8 mouse cellular contexts compared by ENCODE assay signal in the genomic region with DNA sequence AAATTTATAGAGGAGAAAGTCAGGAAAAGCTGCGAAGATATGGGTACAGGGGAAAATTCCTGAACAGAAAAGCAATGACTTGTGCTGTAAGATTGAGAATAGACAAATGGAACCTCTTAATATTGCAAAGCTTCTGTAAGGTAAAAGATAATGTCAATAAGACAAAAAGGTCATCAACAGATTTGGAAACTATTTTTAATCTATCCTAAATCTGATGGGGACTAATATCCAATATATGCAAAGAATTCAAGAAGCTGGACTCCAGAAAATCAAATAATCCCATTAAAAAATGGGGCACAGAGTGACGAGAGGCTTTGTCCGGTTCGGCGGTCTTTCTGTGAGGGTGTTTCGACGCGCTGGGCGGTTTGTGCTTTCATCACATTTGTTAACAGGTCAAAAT. TPM values are rescaled to one million over a fixed set of nuclear protein-coding genes. Genes with fewer than 3 reads are reported as not detected.
DNase-seq lines count a peak whose midpoint lies in the region; ATAC-seq and TF ChIP-seq lines count a peak whose summit lies in the region.
"Not testable (repeated sequence)": the region's sequence is repeated elsewhere in the genome, so short reads cannot be mapped to it uniquely, and the experiment has no call there.
"Had no signal": no experiment of that assay in that cellular context is flagged by ENCODE, and none has a peak within 500 bp of the region (broad histone marks: within the 10 kb centered on the region; RNA-seq: fewer than 3 reads in every experiment).

A gene (plus strand): TSS at position 301 of the 400 bp plus-strand sequence.

- H3K27me3 ChIP-seq in embryonic facial prominence, embryonic 10.5 days (replicated peaks; ENCODE audit: low read depth, poor library complexity, severe bottlenecking); forebrain, embryonic 14.5 days (replicated peaks; ENCODE audit: control insufficient read depth, insufficient read depth, low read length); hindbrain, embryonic 10.5 days (ENCODE audit: insufficient read depth, poor library complexity, severe bottlenecking); kidney, embryonic 14.5 days (ENCODE audit: control insufficient read depth, insufficient read depth, low read length); lung, postnatal 0 days (replicated peaks; ENCODE audit: insufficient read depth, low read length); neural tube, embryonic 12.5 days (replicated peaks): not testable (repeated sequence)

- TF ChIP-seq EP300 in lung, postnatal 0 days (IDR thresholded peaks at IDR 0.05): not testable (repeated sequence)

- H3K36me3 ChIP-seq in embryonic facial prominence, embryonic 10.5 days (replicated peaks); forebrain, embryonic 14.5 days (ENCODE audit: control insufficient read depth, insufficient read depth, low read length); hindbrain, embryonic 10.5 days; kidney, embryonic 14.5 days (ENCODE audit: control insufficient read depth, insufficient read depth, low read length); lung, postnatal 0 days (ENCODE audit: insufficient read depth, low read length); neural tube, embryonic 12.5 days: not testable (repeated sequence)

- H3K4me3 ChIP-seq in embryonic facial prominence, embryonic 10.5 days; forebrain, embryonic 14.5 days (ENCODE audit: low read depth, low read length); hindbrain, embryonic 10.5 days; kidney, embryonic 14.5 days (ENCODE audit: low read length); lung, postnatal 0 days (ENCODE audit: low read depth, low read length); neural tube, embryonic 12.5 days: not testable (repeated sequence)

- not testable (repeated sequence) for DNase-seq in embryonic facial prominence, embryonic 10.5 days (ENCODE audit: low spot score); forebrain, embryonic 14.5 days (ENCODE audit: low spot score); hindbrain, embryonic 10.5 days (ENCODE audit: low spot score); left cerebral cortex, postnatal 25 days (ENCODE audit: low spot score in 2 of 2); lung, postnatal 0 days (ENCODE audit: low spot score)

- not testable (repeated sequence) for H3K4me1 ChIP-seq in embryonic facial prominence, embryonic 10.5 days; forebrain, embryonic 14.5 days (ENCODE audit: control insufficient read depth, insufficient read depth, low read length); hindbrain, embryonic 10.5 days (replicated peaks); kidney, embryonic 14.5 days (ENCODE audit: control insufficient read depth, insufficient read depth, low read length); lung, postnatal 0 days (ENCODE audit: insufficient read depth, low read depth, low read length); neural tube, embryonic 12.5 days

- WGBS in embryonic facial prominence, embryonic 10.5 days: 95% methylated on average over 9 of the region's 9 CpGs
- WGBS in forebrain, embryonic 14.5 days: 96% methylated on average over 9 of the region's 9 CpGs
- WGBS in hindbrain, embryonic 10.5 days: 95% methylated on average over 9 of the region's 9 CpGs
- 92% methylated on average over 9 of the region's 9 CpGs for WGBS in kidney, embryonic 14.5 days
- 97% methylated on average over 9 of the region's 9 CpGs for WGBS in lung, postnatal 0 days
- 96% methylated on average over 9 of the region's 9 CpGs for WGBS in neural tube, embryonic 12.5 days

- not testable (repeated sequence) for H3K27ac ChIP-seq in embryonic facial prominence, embryonic 10.5 days (replicated peaks); forebrain, embryonic 14.5 days (ENCODE audit: low read depth, low read length); hindbrain, embryonic 10.5 days; kidney, embryonic 14.5 days (ENCODE audit: low read depth, low read length); lung, postnatal 0 days (ENCODE audit: low read length); neural tube, embryonic 12.5 days

- intact Hi-C loops in left cerebral cortex, postnatal 25 days (cut with DNase I): not testable (repeated sequence)

- TF ChIP-seq CTCF in lung, postnatal 0 days (IDR thresholded peaks at IDR 0.05): not testable (repeated sequence)

- H3K9me3 ChIP-seq in embryonic facial prominence, embryonic 10.5 days; forebrain, embryonic 14.5 days (replicated peaks; ENCODE audit: control insufficient read depth, low read length); hindbrain, embryonic 10.5 days; kidney, embryonic 14.5 days (ENCODE audit: control insufficient read depth, low read length); lung, postnatal 0 days (ENCODE audit: low read length); neural tube, embryonic 12.5 days: not testable (repeated sequence)

- not testable (repeated sequence) for H3K4me2 ChIP-seq in forebrain, embryonic 14.5 days (ENCODE audit: low read length); kidney, embryonic 14.5 days (replicated peaks; ENCODE audit: low read depth, low read length); lung, postnatal 0 days (replicated peaks; ENCODE audit: low read depth, low read length); neural tube, embryonic 12.5 days (replicated peaks)

- H3K9ac ChIP-seq in forebrain, embryonic 14.5 days (ENCODE audit: low read length); kidney, embryonic 14.5 days (ENCODE audit: low read depth, low read length); lung, postnatal 0 days (replicated peaks; ENCODE audit: low read depth); neural tube, embryonic 12.5 days: not testable (repeated sequence)

- ATAC-seq in forebrain, embryonic 14.5 days; kidney, embryonic 14.5 days (ENCODE audit: low FRiP score, low TSS enrichment); lung, postnatal 0 days; neural tube, embryonic 12.5 days (ENCODE audit: low FRiP score, low read depth): not testable (repeated sequence)

RNA-seq across cellular contexts. Expression of the gene that starts here (rescaled TPM):
- polyA plus RNA-seq in embryonic facial prominence, embryonic 10.5 days (2016; fragmentation: Nextera tagmentation; extraction: Ambion mirVana): 15.2 and 17.8 TPM in 2 replicates
- 15.5 and 33.8 TPM in 2 replicates for polyA plus RNA-seq in forebrain, embryonic 14.5 days (2014; fragmentation: Nextera tagmentation; extraction: Ambion mirVana)
- polyA plus RNA-seq in hindbrain, embryonic 10.5 days (2016; fragmentation: Nextera tagmentation; extraction: Ambion mirVana): 15.2 and 26.4 TPM in 2 replicates
- 12.8 and 26.3 TPM in 2 replicates for polyA plus RNA-seq in kidney, embryonic 14.5 days (2014; fragmentation: Nextera tagmentation; extraction: Ambion mirVana)
- 10 to 100 TPM; 14.9 to 16.1 TPM for total RNA-seq in left cerebral cortex, postnatal 25 days (2021)
- polyA plus RNA-seq in lung, postnatal 0 days (2015; fragmentation: Nextera tagmentation; extraction: Ambion mirVana): 11.0 and 14.7 TPM in 2 replicates
- polyA plus RNA-seq in neural tube, embryonic 12.5 days (2016; fragmentation: Nextera tagmentation; extraction: Ambion mirVana): 15.3 and 21.7 TPM in 2 replicates
- total RNA-seq: liver, adult 2 months had no signal
- polyA plus RNA-seq: liver, adult 2 months had no signal
